Mouse (Mus musculus) midbrain, embryonic 14.5 days (tissue): ENCODE data around the gene Olfr912. TPM values are rescaled to one million over a fixed set of nuclear protein-coding genes. Genes with fewer than 3 reads are reported as not detected.

Experiments used
- ATAC-seq: fragments of 200-750 bp; cut with Nextera tagmentation; 2 replicates; pipeline ENCODE4 v1.8.0; 2017; ENCODE audit warnings: moderate number of reproducible peaks, moderate library complexity; ENCODE audit not compliant: low FRiP score, low TSS enrichment
- DNase-seq: peaks from one replicate; pipeline ENCODE4 v3.0.0-alpha.2; 2015
- H3K27ac ChIP-seq: fragments of 300-500 bp; sonication (generic); replicated peaks from 2 replicates; pipeline ENCODE4 v1.5.1; 2014; ENCODE audit warnings: mild to moderate bottlenecking, low read depth, low read length, moderate library complexity
- H3K27me3 ChIP-seq: fragments of 300-500 bp; sonication (generic); 2 replicates; pipeline ENCODE4 v1.6.1; 2014; ENCODE audit warnings: low read length, control low read depth, mixed read lengths; ENCODE audit not compliant: control insufficient read depth, insufficient read depth
- H3K36me3 ChIP-seq: fragments of 300-500 bp; sonication (generic); 2 replicates; pipeline ENCODE4 v1.6.1; 2014; ENCODE audit warnings: low read length, control low read depth; ENCODE audit not compliant: control insufficient read depth, insufficient read depth
- H3K4me1 ChIP-seq: fragments of 300-500 bp; sonication (generic); 2 replicates; pipeline ENCODE4 v1.6.1; 2014; ENCODE audit warnings: mild to moderate bottlenecking, antibody characterized with exemption, low read length, control low read depth; ENCODE audit not compliant: control insufficient read depth, insufficient read depth
- H3K4me2 ChIP-seq: fragments of 300-500 bp; sonication (generic); 2 replicates; pipeline ENCODE4 v1.6.1; 2014; ENCODE audit warnings: mild to moderate bottlenecking, low read length, moderate library complexity
- H3K4me3 ChIP-seq: fragments of 300-500 bp; sonication (generic); replicated peaks from 2 replicates; pipeline ENCODE4 v1.5.1; 2014; ENCODE audit warnings: low read depth, low read length
- H3K9ac ChIP-seq: fragments of 300-500 bp; sonication (generic); replicated peaks from 2 replicates; pipeline ENCODE4 v1.6.1; 2014; ENCODE audit warnings: mild to moderate bottlenecking, low read length, moderate library complexity
- H3K9me3 ChIP-seq: fragments of 300-500 bp; sonication (generic); 2 replicates; pipeline ENCODE4 v1.6.1; 2016; ENCODE audit warnings: low read length, control low read depth, mixed read lengths; ENCODE audit not compliant: control insufficient read depth
- WGBS: fragments of 180-500 bp; shearing (Covaris S2); extraction: QIAGEN DNeasy Blood & Tissue Kit; methylation state at CpG from one replicate; pipeline ENCODE4 v1.1.7; 2014; 5-methylcytosine and 5-hydroxymethylcytosine counted together
- polyA plus RNA-seq: library from polyadenylated mRNA; unstranded; fragments of >200 nt; fragmentation: Nextera tagmentation; extraction: Ambion mirVana; gene quantifications from 2 replicates; pipeline ENCODE4 v1.2.1, GENCODE M21; 2014

Olfr912 gene
- polyA plus RNA-seq: not detected in 2 replicates

- Histone ChIP-seq H3K4me2 (no peak within 1 kb of the TSS), H3K4me3 (no peak within 1 kb of the TSS), H3K27me3 (no peaks in the 10 kb centered on the region), H3K36me3 (no peaks in the 10 kb centered on the region), H3K9ac (no peak within 1 kb of the TSS), H3K27ac (no peak within 1 kb of the TSS), H3K9me3 (no peaks in the 10 kb centered on the region), H3K4me1 (no peaks in the 10 kb centered on the region)
- WGBS: 76% methylated on average over 1 of the region's 1 CpGs
- DNase-seq (no peak), ATAC-seq (no peak)
Observed at GRCm38 (mm10) chr9:38579878-38580277, at the start of gene Olfr912. Gene Olfr912, plus strand, starts transcription at chr9:38580178.

- WGBS: 97% methylated on average over 2 of the region's 2 CpGs
- no peaks in the 10 kb centered on the region for H3K36me3 ChIP-seq
- H3K27me3 ChIP-seq: no peaks in the 10 kb centered on the region
- H3K9me3 ChIP-seq: no peaks in the 10 kb centered on the region
- H3K4me1 ChIP-seq: no peaks in the 10 kb centered on the region
- no peak within 1 kb of the TSS for H3K9ac ChIP-seq
- DNase-seq: no peak
- H3K27ac ChIP-seq: no peak within 1 kb of the TSS
- no peak for ATAC-seq
- H3K4me2 ChIP-seq: no peak within 1 kb of the TSS
- H3K4me3 ChIP-seq: no peak within 1 kb of the TSS
Observed at GRCm38 (mm10) chr9:38537549-38537948, 42.4 kb upstream of the Olfr912 start, which contains the start of gene Olfr910. Gene Olfr910, plus strand, starts transcription at chr9:38537849.

GRCm38 (mm10) chr9:38591056-38591455 is 11.1 kb downstream of the Olfr912 start:
- H3K4me1 ChIP-seq: no peaks in the 10 kb centered on the region
- no peak for DNase-seq
- 50% methylated on average over 1 of the region's 1 CpGs for WGBS
- H3K9ac ChIP-seq: no peak overlapping the region
- no peak overlapping the region for H3K27ac ChIP-seq
- no peak overlapping the region for H3K4me2 ChIP-seq
- no peak for ATAC-seq
- H3K4me3 ChIP-seq: no peak overlapping the region
- H3K36me3 ChIP-seq: no peaks in the 10 kb centered on the region
- no peaks in the 10 kb centered on the region for H3K9me3 ChIP-seq
- H3K27me3 ChIP-seq: no peaks in the 10 kb centered on the region

DNA sequence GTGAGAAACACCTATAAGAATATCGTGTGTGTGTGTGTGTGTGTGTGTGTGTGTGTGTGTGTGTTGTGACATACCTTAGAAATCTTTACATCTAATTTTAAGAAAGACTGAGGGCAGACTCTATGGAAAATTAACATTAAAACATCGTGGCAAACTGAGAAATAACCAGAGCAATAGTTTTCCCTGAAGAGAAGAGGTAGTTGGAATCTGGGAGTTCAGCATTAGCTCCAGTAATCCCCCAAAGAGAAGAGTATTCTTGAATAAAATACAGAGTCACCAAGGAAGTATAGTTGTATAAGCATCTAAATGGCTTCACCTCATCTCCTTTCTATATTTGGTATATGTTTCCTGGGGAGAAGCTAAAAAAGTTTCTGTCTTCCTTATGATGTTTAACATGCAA is 12.5 kb downstream of the Olfr912 start, which contains the start of gene Olfr913:
TSS of gene Olfr913 (plus strand) at position 301 of the 400 bp plus-strand sequence.
- Histone ChIP-seq H3K4me1 (no peaks in the 10 kb centered on the region), H3K4me3 (no peak within 1 kb of the TSS), H3K36me3 (no peaks in the 10 kb centered on the region), H3K9me3 (no peaks in the 10 kb centered on the region), H3K27ac (no peak within 1 kb of the TSS), H3K4me2 (no peak within 1 kb of the TSS), H3K27me3 (no peaks in the 10 kb centered on the region), H3K9ac (no peak within 1 kb of the TSS)
- DNase-seq (no peak), ATAC-seq (no peak)
- WGBS: 61% methylated on average over 2 of the region's 2 CpGs

GRCm38 (mm10) chr9:38604802-38605201 is 24.8 kb downstream of the Olfr912 start, which contains the start of gene Olfr914:
Gene Olfr914, plus strand, starts transcription at chr9:38605102.
- H3K27me3 ChIP-seq: no peaks in the 10 kb centered on the region
- no peak for ATAC-seq
- no peaks in the 10 kb centered on the region for H3K9me3 ChIP-seq
- H3K36me3 ChIP-seq: no peaks in the 10 kb centered on the region
- no peak within 1 kb of the TSS for H3K27ac ChIP-seq
- no peaks in the 10 kb centered on the region for H3K4me1 ChIP-seq
- no peak for DNase-seq
- H3K9ac ChIP-seq: no peak within 1 kb of the TSS
- WGBS: 79% methylated on average over 2 of the region's 2 CpGs
- H3K4me3 ChIP-seq: no peak within 1 kb of the TSS
- H3K4me2 ChIP-seq: no peak within 1 kb of the TSS

GRCm38 (mm10) chr9:38632406-38632805 is 52.4 kb downstream of the Olfr912 start:
- Histone ChIP-seq H3K4me1 (no peaks in the 10 kb centered on the region), H3K27me3 (no peaks in the 10 kb centered on the region), H3K27ac (no peak overlapping the region), H3K4me2 (no peak overlapping the region), H3K9ac (no peak overlapping the region), H3K4me3 (no peak overlapping the region), H3K36me3 (no peaks in the 10 kb centered on the region), H3K9me3 (no peaks in the 10 kb centered on the region)
- DNase-seq (no peak), ATAC-seq (no peak)
- 67% methylated on average over 4 of the region's 4 CpGs for WGBS

Other genes with a start within 250 kb of the Olfr912 start
- gene Olfr898, start 231.8 kb upstream of the Olfr912 start, polyA plus RNA-seq: not detected in 2 replicates
- gene Olfr250, start 213.3 kb upstream of the Olfr912 start, polyA plus RNA-seq: not detected in 2 replicates
- gene Olfr251, start 203.1 kb upstream of the Olfr912 start, polyA plus RNA-seq: not detected in 2 replicates
- gene Olfr147, start 178.5 kb upstream of the Olfr912 start, polyA plus RNA-seq: not detected in 2 replicates
- gene Olfr901, start 150.7 kb upstream of the Olfr912 start, polyA plus RNA-seq: not detected in 2 replicates
- not detected in 2 replicates for gene Olfr902, start 132.5 kb upstream of the Olfr912 start, polyA plus RNA-seq
- gene Olfr904, start 117.0 kb upstream of the Olfr912 start, polyA plus RNA-seq: not detected in 2 replicates
- not detected in 2 replicates for gene Olfr905, start 109.1 kb upstream of the Olfr912 start, polyA plus RNA-seq
- gene Olfr906, start 93.1 kb upstream of the Olfr912 start, polyA plus RNA-seq: not detected in 2 replicates
- not detected in 2 replicates for gene Olfr907, start 84.4 kb upstream of the Olfr912 start, polyA plus RNA-seq
- not detected in 2 replicates for gene Olfr911-ps1, start 58.6 kb upstream of the Olfr912 start, polyA plus RNA-seq
- gene Olfr910, start 42.3 kb upstream of the Olfr912 start, polyA plus RNA-seq: not detected in 2 replicates
- not detected in 2 replicates for gene Olfr913, start 12.6 kb downstream of the Olfr912 start, polyA plus RNA-seq
- gene Olfr914, start 24.9 kb downstream of the Olfr912 start, polyA plus RNA-seq: not detected in 2 replicates
- gene Olfr916, start 79.7 kb downstream of the Olfr912 start, polyA plus RNA-seq: not detected in 2 replicates
- not detected in 2 replicates for gene Olfr917, start 85.7 kb downstream of the Olfr912 start, polyA plus RNA-seq
- gene Olfr918, start 94.4 kb downstream of the Olfr912 start, polyA plus RNA-seq: not detected in 2 replicates
- gene Olfr919, start 123.5 kb downstream of the Olfr912 start, polyA plus RNA-seq: not detected in 2 replicates
- 3.6 and 7.2 TPM in 2 replicates for gene Vwa5a, start 138.1 kb downstream of the Olfr912 start, polyA plus RNA-seq
- not detected in 2 replicates for gene Olfr920, start 172.1 kb downstream of the Olfr912 start, polyA plus RNA-seq
- not detected in 2 replicates for gene Olfr921, start 192.9 kb downstream of the Olfr912 start, polyA plus RNA-seq
- not detected in 2 replicates for gene Olfr922, start 234.4 kb downstream of the Olfr912 start, polyA plus RNA-seq
- not detected in 2 replicates for gene Olfr923, start 246.4 kb downstream of the Olfr912 start, polyA plus RNA-seq